8 mouse cellular contexts compared by ENCODE assay signal in the genomic region with DNA sequence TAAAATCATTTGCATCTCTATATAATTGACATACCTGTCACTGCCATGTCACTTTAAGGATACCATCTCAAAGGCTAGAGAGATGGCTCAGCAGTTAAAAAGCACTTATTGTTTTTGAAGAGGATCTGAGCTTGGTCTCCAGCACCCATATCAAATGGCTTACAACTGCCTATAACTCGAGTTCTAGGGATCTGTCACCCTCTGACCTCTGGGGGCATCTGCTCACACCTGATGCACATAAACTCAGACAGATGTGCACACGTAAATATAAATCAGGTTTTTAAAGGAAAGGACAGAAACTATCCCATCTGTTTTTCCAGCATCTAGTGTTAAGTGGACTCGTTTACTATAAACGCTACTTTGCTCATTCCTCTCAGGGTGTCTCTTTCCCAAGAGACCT. TPM values are rescaled to one million over a fixed set of nuclear protein-coding genes. Genes with fewer than 3 reads are reported as not detected.
DNase-seq lines count a peak whose midpoint lies in the region; ATAC-seq lines count a peak whose summit lies in the region.

No protein-coding gene starts in this region.

- H3K27me3 ChIP-seq in kidney, embryonic 16.5 days (ENCODE audit: insufficient read depth, low read length) = no peaks in the 10 kb centered on the region
- no peaks in the 10 kb centered on the region for H3K27me3 ChIP-seq in hindbrain, embryonic 11.5 days (ENCODE audit: control insufficient read depth, insufficient read depth, low read length)
- peaks cover 3% of the 10 kb centered on the region; the same call in 1 of the 2 replicates for H3K27me3 ChIP-seq in midbrain, embryonic 13.5 days

- 0 out of 2 replicates have a peak, but pooled peaks cover under 1% of the 10 kb centered on the region for H3K36me3 ChIP-seq in kidney, embryonic 16.5 days (ENCODE audit: insufficient read depth, low read length)
- H3K36me3 ChIP-seq in hindbrain, embryonic 11.5 days (ENCODE audit: control insufficient read depth, insufficient read depth, low read length) = no peaks in the 10 kb centered on the region
- no peaks in the 10 kb centered on the region for H3K36me3 ChIP-seq in midbrain, embryonic 13.5 days

- no peaks in the 10 kb centered on the region for H3K9me3 ChIP-seq in kidney, embryonic 16.5 days (ENCODE audit: low read length)
- no peaks in the 10 kb centered on the region for H3K9me3 ChIP-seq in hindbrain, embryonic 11.5 days (ENCODE audit: control insufficient read depth, low read length)
- no peaks in the 10 kb centered on the region for H3K9me3 ChIP-seq in midbrain, embryonic 13.5 days

- H3K27ac ChIP-seq in kidney, embryonic 16.5 days (ENCODE audit: low read length) = peak overlapping the region; percentile 95
- no peak overlapping the region for H3K27ac ChIP-seq in hindbrain, embryonic 11.5 days (ENCODE audit: low read depth, low read length)
- peak overlapping the region; percentile 90 for H3K27ac ChIP-seq in midbrain, embryonic 13.5 days

- peak overlapping the region; percentile 97 for H3K4me2 ChIP-seq in kidney, embryonic 16.5 days (replicated peaks; ENCODE audit: low read depth, low read length)
- H3K4me2 ChIP-seq in hindbrain, embryonic 11.5 days (replicated peaks; ENCODE audit: low read depth, low read length) = peak overlapping the region; percentile 88
- H3K4me2 ChIP-seq in midbrain, embryonic 13.5 days (replicated peaks) = peak overlapping the region; percentile 83

- no peak for DNase-seq in kidney, adult 11 months
- DNase-seq in MN1 (ENCODE audit: low spot score) = peak; percentile 18
- DNase-seq in hindbrain, embryonic 11.5 days (ENCODE audit: low spot score) = no peak
- no peak for DNase-seq in layer of hippocampus, adult 18-20 months (ENCODE audit: low spot score in 2 of 2)
- DNase-seq in ovary, adult 18-20 months (ENCODE audit: low spot score) = no peak
- no peak for DNase-seq in adrenal gland, postnatal 36 days

- peaks cover 24% of the 10 kb centered on the region for H3K4me1 ChIP-seq in kidney, embryonic 16.5 days (ENCODE audit: insufficient read depth, low read length)
- H3K4me1 ChIP-seq in hindbrain, embryonic 11.5 days (replicated peaks; ENCODE audit: control insufficient read depth, insufficient read depth, low read length) = peaks cover 3% of the 10 kb centered on the region; the same call in 1 of the 2 replicates
- peaks cover 28% of the 10 kb centered on the region for H3K4me1 ChIP-seq in midbrain, embryonic 13.5 days (replicated peaks)

- 7% methylated on average over 4 of the region's 4 CpGs for WGBS in kidney, embryonic 16.5 days
- 15% methylated on average over 4 of the region's 4 CpGs for WGBS in hindbrain, embryonic 11.5 days
- 13% methylated on average over 4 of the region's 4 CpGs for WGBS in midbrain, embryonic 13.5 days

- ATAC-seq in kidney, embryonic 16.5 days (ENCODE audit: low FRiP score, low TSS enrichment) = no peak
- no peak for ATAC-seq in hindbrain, embryonic 11.5 days (ENCODE audit: low FRiP score)
- no peak for ATAC-seq in midbrain, embryonic 13.5 days

- peak overlapping the region; percentile 98 for H3K4me3 ChIP-seq in kidney, embryonic 16.5 days (ENCODE audit: low read length)
- H3K4me3 ChIP-seq in hindbrain, embryonic 11.5 days (ENCODE audit: low read depth, low read length) = peak overlapping the region; percentile 99
- peak overlapping the region; percentile 98 for H3K4me3 ChIP-seq in midbrain, embryonic 13.5 days (replicated peaks)

- peak overlapping the region; percentile 95 for H3K9ac ChIP-seq in kidney, embryonic 16.5 days (replicated peaks; ENCODE audit: low read length)
- H3K9ac ChIP-seq in hindbrain, embryonic 11.5 days (ENCODE audit: low read depth, low read length) = peak overlapping the region; percentile 87
- peak overlapping the region; percentile 95 for H3K9ac ChIP-seq in midbrain, embryonic 13.5 days (replicated peaks)

RNA-seq across cellular contexts. Expression of gene Cct6b, which starts 0.9 kb away (rescaled TPM):
- 0.31 and 0.32 TPM in 2 replicates for polyA plus RNA-seq in kidney, embryonic 16.5 days (2015; fragmentation: Nextera tagmentation; extraction: Ambion mirVana)
- polyA plus RNA-seq in hindbrain, embryonic 11.5 days (2014; fragmentation: Nextera tagmentation; extraction: Ambion mirVana) = 0.49 and 0.69 TPM in 2 replicates
- polyA plus RNA-seq in midbrain, embryonic 13.5 days (2015; fragmentation: Nextera tagmentation; extraction: Ambion mirVana) = 0.24 and 0.40 TPM in 2 replicates
- under 1 TPM; 0.28 to 0.47 TPM for total RNA-seq in layer of hippocampus, adult 18-20 months (2021)
- under 1 TPM; 0.63 to 0.99 TPM for total RNA-seq in adrenal gland, postnatal 36 days (2021)

RNA-seq across cellular contexts. Expression of gene Zfp830, which starts 0.9 kb away (rescaled TPM):
- 42.6 and 43.9 TPM in 2 replicates for polyA plus RNA-seq in kidney, embryonic 16.5 days (2015; fragmentation: Nextera tagmentation; extraction: Ambion mirVana)
- polyA plus RNA-seq in hindbrain, embryonic 11.5 days (2014; fragmentation: Nextera tagmentation; extraction: Ambion mirVana) = 39.2 and 42.6 TPM in 2 replicates
- polyA plus RNA-seq in midbrain, embryonic 13.5 days (2015; fragmentation: Nextera tagmentation; extraction: Ambion mirVana) = 31.3 and 33.0 TPM in 2 replicates
- total RNA-seq in layer of hippocampus, adult 18-20 months (2021) = 10 to 100 TPM; 15.2 to 18.2 TPM
- 10 to 100 TPM; 21.3 to 23.0 TPM for total RNA-seq in adrenal gland, postnatal 36 days (2021)

RNA-seq across cellular contexts. Expression of gene Lig3, which starts 17.6 kb away (rescaled TPM):
- polyA plus RNA-seq in kidney, embryonic 16.5 days (2015; fragmentation: Nextera tagmentation; extraction: Ambion mirVana) = 33.2 and 35.4 TPM in 2 replicates
- 38.0 and 48.0 TPM in 2 replicates for polyA plus RNA-seq in hindbrain, embryonic 11.5 days (2014; fragmentation: Nextera tagmentation; extraction: Ambion mirVana)
- polyA plus RNA-seq in midbrain, embryonic 13.5 days (2015; fragmentation: Nextera tagmentation; extraction: Ambion mirVana) = 31.8 and 36.0 TPM in 2 replicates
- 10 to 100 TPM; 20.7 to 22.4 TPM for total RNA-seq in layer of hippocampus, adult 18-20 months (2021)
- 10 to 100 TPM; 25.6 to 27.1 TPM for total RNA-seq in adrenal gland, postnatal 36 days (2021)
